Mouse (Mus musculus): ENCODE measurements around the gene Ccdc162.

Gene Ccdc162

GRCm38 (mm10) chr10:41635276-41636033 lies 81.0 kb downstream of the Ccdc162 start:
- peak in 1 of 2 experiments; percentile 22 for DNase-seq (ENCODE audit: low spot score in 2 of 2)

GRCm38 (mm10) chr10:41633801-41634200 lies 82.6 kb downstream of the Ccdc162 start:
- no peak for DNase-seq (ENCODE audit: low spot score in 2 of 2)

GRCm38 (mm10) chr10:41632062-41632461 lies 84.4 kb downstream of the Ccdc162 start:
- no peak for DNase-seq (ENCODE audit: low spot score in 2 of 2)

- DNase-seq (ENCODE audit: low spot score in 2 of 2) = no peak
These were observed 89.4 kb downstream of the Ccdc162 start for GRCm38 (mm10) chr10:41626996-41627395.

- no peak for DNase-seq (ENCODE audit: low spot score in 2 of 2)
These were observed 96.4 kb downstream of the Ccdc162 start for GRCm38 (mm10) chr10:41619988-41620387.

GRCm38 (mm10) chr10:41615487-41615886 lies 100.9 kb downstream of the Ccdc162 start:
- DNase-seq (ENCODE audit: low spot score in 2 of 2) = no peak

- DNase-seq (ENCODE audit: low spot score in 2 of 2) = no peak
These were observed 104.5 kb downstream of the Ccdc162 start for GRCm38 (mm10) chr10:41611941-41612340.

- no peak for DNase-seq (ENCODE audit: low spot score in 2 of 2)
These were observed 107.0 kb downstream of the Ccdc162 start for GRCm38 (mm10) chr10:41609475-41609874.

- DNase-seq (ENCODE audit: low spot score in 2 of 2) = no peak
These were observed 107.9 kb downstream of the Ccdc162 start for GRCm38 (mm10) chr10:41608485-41608884.

GRCm38 (mm10) chr10:41602667-41603066 lies 113.8 kb downstream of the Ccdc162 start:
- DNase-seq (ENCODE audit: low spot score in 2 of 2) = no peak

GRCm38 (mm10) chr10:41601898-41602545 lies 114.4 kb downstream of the Ccdc162 start:
- DNase-seq (ENCODE audit: low spot score in 2 of 2) = peak in 1 of 2 experiments; percentile 10

GRCm38 (mm10) chr10:41601302-41601701 lies 115.1 kb downstream of the Ccdc162 start:
- DNase-seq (ENCODE audit: low spot score in 2 of 2) = no peak

GRCm38 (mm10) chr10:41599051-41599450 lies 117.4 kb downstream of the Ccdc162 start:
- DNase-seq (ENCODE audit: low spot score in 2 of 2) = no peak

- DNase-seq (ENCODE audit: low spot score in 2 of 2) = peak in 1 of 2 experiments; percentile 5
These were observed 118.2 kb downstream of the Ccdc162 start for GRCm38 (mm10) chr10:41598221-41598620.

GRCm38 (mm10) chr10:41595550-41595949 lies 120.9 kb downstream of the Ccdc162 start:
- no peak for DNase-seq (ENCODE audit: low spot score in 2 of 2)

- no peak for DNase-seq (ENCODE audit: low spot score in 2 of 2)
These were observed 121.5 kb downstream of the Ccdc162 start for GRCm38 (mm10) chr10:41594957-41595356.

GRCm38 (mm10) chr10:41594433-41594832 lies 122.0 kb downstream of the Ccdc162 start:
- DNase-seq (ENCODE audit: low spot score in 2 of 2) = no peak

- no peak for DNase-seq (ENCODE audit: low spot score in 2 of 2)
These were observed 127.8 kb downstream of the Ccdc162 start for GRCm38 (mm10) chr10:41588616-41589015.

GRCm38 (mm10) chr10:41586947-41587852 lies 129.2 kb downstream of the Ccdc162 start:
- no peak for DNase-seq (ENCODE audit: low spot score in 2 of 2)

GRCm38 (mm10) chr10:41583383-41583782 lies 133.1 kb downstream of the Ccdc162 start:
- DNase-seq (ENCODE audit: low spot score in 2 of 2) = no peak

GRCm38 (mm10) chr10:41582901-41583361 lies 133.5 kb downstream of the Ccdc162 start:
- DNase-seq (ENCODE audit: low spot score in 2 of 2) = no peak

- DNase-seq (ENCODE audit: low spot score in 2 of 2) = no peak
These were observed 136.0 kb downstream of the Ccdc162 start for GRCm38 (mm10) chr10:41580441-41580840.

Data from right cerebral cortex, adult 2 months (tissue).